Comparison of ENCODE assay signal across 8 mouse cellular contexts in genomic region chr6:20037769-20038168, GRCm38 (mm10).
DNase-seq lines count a peak whose midpoint lies in the region; ATAC-seq and TF ChIP-seq lines count a peak whose summit lies in the region.

No protein-coding gene starts in this region.

- H3K4me2 ChIP-seq in midbrain, embryonic 14.5 days (ENCODE audit: low read length) = no peak overlapping the region
- H3K4me2 ChIP-seq in heart, postnatal 0 days (ENCODE audit: low read depth, low read length) = no peak overlapping the region

- ATAC-seq in midbrain, embryonic 14.5 days (ENCODE audit: low FRiP score, low TSS enrichment) = no peak
- peak; percentile 57 for ATAC-seq in heart, postnatal 0 days (ENCODE audit: insufficient read depth, low read depth)

- no peaks in the 10 kb centered on the region for H3K9me3 ChIP-seq in midbrain, embryonic 14.5 days (ENCODE audit: control insufficient read depth, low read length)
- H3K9me3 ChIP-seq in midbrain, embryonic 10.5 days (replicated peaks) = no peaks in the 10 kb centered on the region
- no peaks in the 10 kb centered on the region for H3K9me3 ChIP-seq in heart, postnatal 0 days (replicated peaks; ENCODE audit: control insufficient read depth, low read length)

- TF ChIP-seq EP300 in heart, postnatal 0 days (IDR thresholded peaks at IDR 0.05; ENCODE audit: low read depth) = no peak

- no peaks in the 10 kb centered on the region for H3K36me3 ChIP-seq in midbrain, embryonic 14.5 days (ENCODE audit: control insufficient read depth, insufficient read depth, low read length)
- H3K36me3 ChIP-seq in midbrain, embryonic 10.5 days = no peaks in the 10 kb centered on the region
- no peaks in the 10 kb centered on the region for H3K36me3 ChIP-seq in heart, postnatal 0 days (replicated peaks; ENCODE audit: control insufficient read depth, insufficient read depth, low read length)

- no peaks in the 10 kb centered on the region for H3K4me1 ChIP-seq in midbrain, embryonic 14.5 days (ENCODE audit: control insufficient read depth, insufficient read depth, low read length)
- H3K4me1 ChIP-seq in midbrain, embryonic 10.5 days = no peaks in the 10 kb centered on the region
- no peaks in the 10 kb centered on the region for H3K4me1 ChIP-seq in heart, postnatal 0 days (ENCODE audit: control insufficient read depth, insufficient read depth)

- WGBS in midbrain, embryonic 14.5 days = 58% methylated on average over 1 of the region's 1 CpGs
- 80% methylated on average over 1 of the region's 1 CpGs for WGBS in midbrain, embryonic 10.5 days
- 24% methylated on average over 1 of the region's 1 CpGs for WGBS in heart, postnatal 0 days

- H3K27me3 ChIP-seq in midbrain, embryonic 14.5 days (ENCODE audit: control insufficient read depth, insufficient read depth, low read length) = no peaks in the 10 kb centered on the region
- no peaks in the 10 kb centered on the region for H3K27me3 ChIP-seq in midbrain, embryonic 10.5 days (ENCODE audit: low read depth, poor library complexity, severe bottlenecking)
- H3K27me3 ChIP-seq in heart, postnatal 0 days (ENCODE audit: control insufficient read depth, insufficient read depth, low read length) = no peaks in the 10 kb centered on the region

- no peak for TF ChIP-seq CTCF in heart, postnatal 0 days (IDR thresholded peaks at IDR 0.05; ENCODE audit: low read depth)

- no peak overlapping the region for H3K4me3 ChIP-seq in midbrain, embryonic 14.5 days (replicated peaks; ENCODE audit: low read depth, low read length)
- no peak overlapping the region for H3K4me3 ChIP-seq in midbrain, embryonic 10.5 days
- no peak overlapping the region for H3K4me3 ChIP-seq in heart, postnatal 0 days (ENCODE audit: low read depth, low read length)

- no peak overlapping the region for H3K9ac ChIP-seq in midbrain, embryonic 14.5 days (replicated peaks; ENCODE audit: low read length)
- H3K9ac ChIP-seq in heart, postnatal 0 days (replicated peaks; ENCODE audit: low read depth, low read length) = no peak overlapping the region

- H3K27ac ChIP-seq in midbrain, embryonic 14.5 days (replicated peaks; ENCODE audit: low read depth, low read length) = no peak overlapping the region
- no peak overlapping the region for H3K27ac ChIP-seq in midbrain, embryonic 10.5 days (replicated peaks)
- no peak overlapping the region for H3K27ac ChIP-seq in heart, postnatal 0 days (ENCODE audit: low read depth)

- DNase-seq in adrenal gland, postnatal 10 days = peak; percentile 1
- DNase-seq in adrenal gland, adult 8-10 months = no peak
- peak; percentile 61 for DNase-seq in midbrain, embryonic 14.5 days
- DNase-seq in midbrain, embryonic 10.5 days (ENCODE audit: low spot score) = no peak
- DNase-seq in heart, postnatal 0 days (ENCODE audit: low spot score) = peak; percentile 69
- DNase-seq in right cerebral cortex, adult 2 months (ENCODE audit: low spot score in 2 of 2) = peak; percentile 39 to 63
- DNase-seq in yolk sac, embryonic 10.5 days (ENCODE audit: low spot score) = no peak
- no peak for DNase-seq in neural tube, embryonic 10.5 days (ENCODE audit: extremely low spot score, low spot score)

Comparison
In these comparisons a context has a peak if more than half of its experiments do, and no peak if none do; other contexts are left out.
1. DNase-seq: peak in adrenal gland, postnatal 10 days (single experiment), midbrain, embryonic 14.5 days (single experiment), heart, postnatal 0 days (single experiment) and right cerebral cortex, adult 2 months (2 of 2); none in adrenal gland, adult 8-10 months (single experiment), midbrain, embryonic 10.5 days (single experiment), yolk sac, embryonic 10.5 days (single experiment) and neural tube, embryonic 10.5 days (single experiment).